Mouse (Mus musculus) embryo, embryonic 11 days (tissue): ENCODE data around the gene Btnl6.
"Not testable (repeated sequence)": the region's sequence is repeated elsewhere in the genome, so short reads cannot be mapped to it uniquely, and the experiment has no call there.

Experiments used
- DNase-seq: peaks from one replicate; pipeline ENCODE4 v3.0.0-alpha.2; 2015

Gene Btnl6

GRCm38 (mm10) chr17:34517252-34517651, at the start of gene Btnl6:
Gene Btnl6, minus strand, starts transcription at chr17:34517352.
- DNase-seq: no peak

- DNase-seq: no peak
Measured at GRCm38 (mm10) chr17:34564796-34565195, 47.6 kb upstream of the Btnl6 start.

- DNase-seq: peak; percentile 30
Measured at GRCm38 (mm10) chr17:34564003-34564421, 46.9 kb upstream of the Btnl6 start, which contains the start of gene Notch4. Gene Notch4, plus strand, starts transcription at chr17:34564268.

GRCm38 (mm10) chr17:34563354-34563753, 46.2 kb upstream of the Btnl6 start:
- no peak for DNase-seq

- DNase-seq: no peak
Measured at GRCm38 (mm10) chr17:34562595-34562994, 45.4 kb upstream of the Btnl6 start.

GRCm38 (mm10) chr17:34561200-34561599, 44.0 kb upstream of the Btnl6 start:
- DNase-seq: peak; percentile 18

GRCm38 (mm10) chr17:34560438-34560837, 43.3 kb upstream of the Btnl6 start:
- no peak for DNase-seq

- DNase-seq: no peak
Measured at GRCm38 (mm10) chr17:34559895-34560294, 42.7 kb upstream of the Btnl6 start.

GRCm38 (mm10) chr17:34559116-34559515, 42.0 kb upstream of the Btnl6 start:
- DNase-seq: no peak

GRCm38 (mm10) chr17:34557411-34557810, 40.3 kb upstream of the Btnl6 start:
- no peak for DNase-seq

- DNase-seq: no peak
Measured at GRCm38 (mm10) chr17:34556406-34556805, 39.3 kb upstream of the Btnl6 start.

- DNase-seq: peak; percentile 73
Measured at GRCm38 (mm10) chr17:34555483-34555882, 38.3 kb upstream of the Btnl6 start.

- no peak for DNase-seq
Measured at GRCm38 (mm10) chr17:34549843-34550242, 32.7 kb upstream of the Btnl6 start.

- DNase-seq: no peak
Measured at GRCm38 (mm10) chr17:34549156-34549555, 32.0 kb upstream of the Btnl6 start.

GRCm38 (mm10) chr17:34547601-34548000, 30.4 kb upstream of the Btnl6 start:
- no peak for DNase-seq

GRCm38 (mm10) chr17:34546797-34547196, 29.6 kb upstream of the Btnl6 start:
- no peak for DNase-seq

GRCm38 (mm10) chr17:34543567-34543966, 26.4 kb upstream of the Btnl6 start:
- not testable (repeated sequence) for DNase-seq

- DNase-seq: no peak
Measured at GRCm38 (mm10) chr17:34532671-34533070, 15.5 kb upstream of the Btnl6 start.

- no peak for DNase-seq
Measured at GRCm38 (mm10) chr17:34519001-34519400, 1.8 kb upstream of the Btnl6 start.

GRCm38 (mm10) chr17:34518571-34518970, 1.4 kb upstream of the Btnl6 start:
- not testable (repeated sequence) for DNase-seq

GRCm38 (mm10) chr17:34517795-34518194, 643 bp upstream of the Btnl6 start:
- no peak for DNase-seq

- no peak for DNase-seq
Measured at GRCm38 (mm10) chr17:34516514-34516913, 638 bp downstream of the Btnl6 start.

GRCm38 (mm10) chr17:34511723-34512122, 5.4 kb downstream of the Btnl6 start:
- peak; percentile 8 for DNase-seq

- no peak for DNase-seq
Measured at GRCm38 (mm10) chr17:34507591-34507990, 9.6 kb downstream of the Btnl6 start.

- DNase-seq: not testable (repeated sequence)
Measured at GRCm38 (mm10) chr17:34497726-34498125, 19.4 kb downstream of the Btnl6 start.

GRCm38 (mm10) chr17:34497319-34497718, 19.8 kb downstream of the Btnl6 start:
- DNase-seq: not testable (repeated sequence)
